Mouse (Mus musculus): ENCODE data around the gene Cd247.

DNA sequence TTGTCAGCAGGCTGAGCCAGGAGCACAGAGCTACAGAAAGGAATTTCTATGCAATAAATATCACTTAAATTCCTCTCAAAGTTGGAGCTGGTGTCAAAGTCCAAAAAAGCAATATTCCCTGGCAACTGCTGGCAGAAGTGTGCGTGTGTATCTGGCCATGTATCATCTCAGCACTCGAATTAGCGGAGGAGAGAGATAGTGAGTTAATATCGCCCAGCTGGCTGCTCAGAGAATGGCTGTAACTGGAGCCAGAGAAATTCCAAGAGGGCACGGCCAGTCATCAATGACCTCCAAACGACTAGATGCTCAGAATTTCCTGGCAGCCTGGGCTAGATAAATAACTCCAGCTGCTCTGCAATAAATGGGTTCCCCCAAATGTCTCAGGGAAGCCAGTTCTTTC lies 48.0 kb downstream of the Cd247 start:
- TF ChIP-seq CTCF (IDR thresholded peaks at IDR 0.05; ENCODE audit: borderline replicate concordance, control insufficient read depth, extremely low read depth, insufficient read depth, low read length, poor library complexity): no peak
- TF ChIP-seq POLR2A (IDR thresholded peaks at IDR 0.05; ENCODE audit: control insufficient read depth, extremely low read depth, insufficient read depth, low read length, poor library complexity): no peak

Data from thymus, adult 2 months (tissue).